Mouse (Mus musculus): ENCODE data around the gene B230104I21Rik.

DNA sequence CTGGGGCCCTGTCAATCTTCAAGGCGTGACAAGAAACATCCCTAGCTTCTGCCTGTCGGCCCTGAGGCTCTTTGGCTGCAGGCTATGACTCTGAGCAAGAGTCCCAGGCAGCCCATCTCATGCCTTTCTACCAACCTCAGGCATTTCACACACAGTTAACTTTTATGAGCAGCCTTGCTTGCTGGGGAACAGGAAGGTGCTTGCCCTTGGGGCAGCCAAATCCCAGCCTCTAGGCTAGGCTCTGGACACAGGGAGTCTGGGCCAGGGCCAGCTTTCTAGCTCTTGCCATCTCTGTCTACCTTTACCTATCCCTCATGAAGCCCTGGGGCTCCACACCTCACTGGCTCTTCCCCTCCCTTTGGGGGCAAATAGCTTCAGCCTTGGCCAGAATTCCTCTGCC, 53.7 kb downstream of the B230104I21Rik start:
- TF ChIP-seq POLR2A (IDR thresholded peaks at IDR 0.05; ENCODE audit: low read depth, low read length) (no peak), CTCF (conservative IDR thresholded peaks at IDR 0.05; ENCODE audit: insufficient read depth, insufficient read length, low read depth, low read length) (no peak)

All from kidney, adult 2 months (tissue).